Mouse (Mus musculus): ENCODE data around the gene Proser3. TPM values are rescaled to one million over a fixed set of nuclear protein-coding genes. Genes with fewer than 3 reads are reported as not detected.
A peak's percentile ranks its signal among the peaks of the same experiment; 100 is the strongest.

Proser3 gene
- 10 to 100 TPM in 1 of 2 experiments, 1 to 10 TPM in 1; 7.6 to 10.1 TPM for total RNA-seq (2021)

DNA sequence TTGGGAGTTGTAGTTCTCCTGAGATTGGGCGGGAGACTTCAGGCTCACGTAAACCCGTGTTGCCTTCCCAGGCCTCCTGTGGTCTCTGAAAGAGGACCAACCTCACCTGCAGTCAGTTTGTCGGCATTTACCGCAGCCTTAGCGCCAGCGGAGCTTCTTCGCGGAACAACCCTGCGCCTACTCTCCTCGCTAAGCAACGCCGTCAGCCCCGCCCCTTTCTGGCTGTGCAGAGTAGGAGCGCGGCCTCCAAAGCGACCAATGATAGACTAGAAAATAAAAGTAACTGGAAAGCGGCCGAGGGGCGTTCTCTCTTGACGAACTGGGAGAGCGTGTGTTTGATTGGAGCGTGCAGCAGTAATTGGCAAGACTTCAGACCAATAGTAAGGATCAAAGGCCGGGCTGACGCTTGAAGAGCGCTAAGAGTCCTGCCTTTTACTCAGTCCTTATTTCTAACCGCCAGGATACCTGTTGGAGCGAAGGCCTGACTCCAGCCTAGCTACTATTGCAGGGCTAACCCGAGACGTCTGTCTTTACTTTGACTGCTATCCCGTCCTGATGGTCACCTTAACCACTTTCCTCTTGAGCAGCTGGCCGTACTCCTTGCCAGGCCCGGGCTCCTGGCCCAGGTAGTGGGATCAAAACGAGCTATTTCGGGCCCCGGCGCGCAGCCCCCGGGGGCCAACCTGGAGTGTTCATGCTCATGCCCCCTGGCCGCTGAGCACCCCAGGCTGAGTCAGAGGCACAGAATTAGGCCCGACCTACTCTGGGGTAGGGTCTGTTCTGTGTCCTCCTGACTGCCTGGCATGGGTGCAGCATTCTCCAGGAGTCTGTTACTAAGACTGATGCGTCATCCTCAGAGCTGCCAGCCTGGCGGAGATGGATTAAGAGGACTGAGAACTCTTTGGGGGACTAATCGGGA lies at the start of gene Proser3, which contains the start of gene Hspb6:
Gene Proser3, minus strand, starts transcription at position 198 of the 919 bp plus-strand sequence.
Gene Hspb6, plus strand, starts transcription at position 77 of the 919 bp plus-strand sequence.
- DNase-seq, result peak; percentile 98
- intact Hi-C loops (cut with DNase I), result no loop called here

GRCm38 (mm10) chr7:30600651-30601050 lies 48.6 kb upstream of the Proser3 start:
- intact Hi-C loops (cut with DNase I), result no loop called here
- DNase-seq, result peak; percentile 22

- DNase-seq, result peak; percentile 95
- intact Hi-C loops (cut with DNase I), result no loop called here
These were observed 47.8 kb upstream of the Proser3 start for GRCm38 (mm10) chr7:30599933-30600353.

DNA sequence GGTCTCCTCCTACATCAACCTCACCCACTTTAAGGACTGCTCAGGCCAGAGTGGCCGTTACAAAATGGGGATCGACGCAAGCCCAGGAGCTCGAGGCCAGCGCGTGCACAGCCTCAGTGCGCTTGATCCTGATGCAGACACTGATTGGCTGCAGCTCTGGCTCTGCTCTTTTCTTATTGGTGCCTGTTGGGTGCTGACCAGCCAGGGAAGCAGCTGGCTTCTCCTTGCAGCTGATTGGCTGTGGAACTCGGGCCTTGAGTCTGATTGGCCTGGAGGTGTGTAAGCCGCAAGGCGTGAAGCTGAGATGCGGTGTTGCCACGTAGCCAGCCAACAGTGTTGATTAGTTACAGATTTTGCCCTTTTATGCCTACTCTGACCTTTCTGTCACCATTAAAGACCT lies 46.7 kb upstream of the Proser3 start, which contains the start of gene Zbtb32:
Gene Zbtb32, minus strand, starts transcription at position 124 of the 400 bp plus-strand sequence.
- intact Hi-C loops (cut with DNase I), result no loop called here
- DNase-seq, result no peak

GRCm38 (mm10) chr7:30596811-30597210 lies 44.7 kb upstream of the Proser3 start:
- no peak for DNase-seq
- intact Hi-C loops (cut with DNase I), result no loop called here

GRCm38 (mm10) chr7:30596093-30596492 lies 44.0 kb upstream of the Proser3 start:
- intact Hi-C loops (cut with DNase I), result no loop called here
- no peak for DNase-seq

- intact Hi-C loops (cut with DNase I), result no loop called here
- no peak for DNase-seq
These were observed 42.5 kb upstream of the Proser3 start for GRCm38 (mm10) chr7:30594510-30595024.

- peak; percentile 38 for DNase-seq
- intact Hi-C loops (cut with DNase I), result no loop called here
These were observed 41.7 kb upstream of the Proser3 start for GRCm38 (mm10) chr7:30593579-30594509.

GRCm38 (mm10) chr7:30592772-30593423 lies 40.8 kb upstream of the Proser3 start:
- intact Hi-C loops (cut with DNase I), result no loop called here
- no peak for DNase-seq

DNA sequence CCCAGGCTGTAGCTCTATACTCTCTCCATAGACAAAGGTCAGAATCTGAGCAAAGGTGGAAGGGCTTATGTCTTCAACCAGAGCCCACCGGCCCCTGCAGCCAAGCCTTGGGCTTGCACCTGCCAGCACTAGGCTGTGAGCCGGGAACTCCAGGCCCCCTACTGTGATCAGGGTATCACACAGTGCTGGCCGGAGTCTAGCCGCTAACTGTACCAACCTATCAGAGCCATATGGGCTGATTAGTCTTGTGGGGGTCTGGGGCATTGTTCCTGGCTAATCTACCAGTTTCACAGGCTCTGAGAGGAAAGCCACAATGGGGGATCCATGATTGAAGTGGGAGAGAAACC lies 39.5 kb upstream of the Proser3 start:
- DNase-seq, result no peak
- intact Hi-C loops (cut with DNase I), result no loop called here

DNA sequence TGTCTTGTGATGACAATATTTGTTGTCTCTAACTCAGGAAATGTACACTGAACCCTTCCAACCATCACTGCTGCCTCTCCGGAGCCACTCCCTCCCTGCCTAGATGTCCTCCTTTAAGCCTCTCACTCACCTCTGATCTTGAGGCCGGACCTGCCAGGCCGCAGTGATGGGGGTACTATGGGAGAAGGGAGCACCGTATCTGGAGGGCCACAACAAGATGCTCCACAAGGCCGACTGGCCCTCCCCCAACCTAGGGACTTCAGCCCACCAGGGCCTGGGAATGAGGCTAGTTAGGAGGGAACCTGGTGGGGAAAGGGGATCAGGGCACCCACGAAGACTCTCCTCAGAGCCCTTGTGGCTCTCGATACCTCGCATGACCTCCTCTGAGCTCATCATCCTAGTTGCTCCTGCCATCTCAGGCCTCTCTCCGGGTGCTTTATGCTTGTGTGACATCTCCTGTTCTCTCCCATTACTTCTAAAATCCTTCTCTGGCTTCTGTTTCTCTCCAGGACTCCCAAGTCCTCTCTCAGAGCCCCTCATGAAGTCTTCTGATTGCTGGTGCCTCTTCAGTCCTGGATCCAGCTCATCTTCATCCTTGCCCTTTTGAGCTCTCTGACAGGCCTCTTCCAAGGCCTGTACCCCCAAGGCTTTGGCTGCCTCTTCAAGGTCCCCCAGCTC lies 39.0 kb upstream of the Proser3 start:
- no peak for DNase-seq
- intact Hi-C loops (cut with DNase I), result no loop called here

GRCm38 (mm10) chr7:30589435-30590301 lies 37.6 kb upstream of the Proser3 start:
- peak; percentile 93 for DNase-seq
- intact Hi-C loops (cut with DNase I), result no loop called here

- DNase-seq, result peak; percentile 98
- intact Hi-C loops (cut with DNase I), result no loop called here
These were observed 36.8 kb upstream of the Proser3 start, which contains the start of gene Kmt2b for GRCm38 (mm10) chr7:30588676-30589434. Kmt2b (minus strand) TSS chr7:30588726.

DNA sequence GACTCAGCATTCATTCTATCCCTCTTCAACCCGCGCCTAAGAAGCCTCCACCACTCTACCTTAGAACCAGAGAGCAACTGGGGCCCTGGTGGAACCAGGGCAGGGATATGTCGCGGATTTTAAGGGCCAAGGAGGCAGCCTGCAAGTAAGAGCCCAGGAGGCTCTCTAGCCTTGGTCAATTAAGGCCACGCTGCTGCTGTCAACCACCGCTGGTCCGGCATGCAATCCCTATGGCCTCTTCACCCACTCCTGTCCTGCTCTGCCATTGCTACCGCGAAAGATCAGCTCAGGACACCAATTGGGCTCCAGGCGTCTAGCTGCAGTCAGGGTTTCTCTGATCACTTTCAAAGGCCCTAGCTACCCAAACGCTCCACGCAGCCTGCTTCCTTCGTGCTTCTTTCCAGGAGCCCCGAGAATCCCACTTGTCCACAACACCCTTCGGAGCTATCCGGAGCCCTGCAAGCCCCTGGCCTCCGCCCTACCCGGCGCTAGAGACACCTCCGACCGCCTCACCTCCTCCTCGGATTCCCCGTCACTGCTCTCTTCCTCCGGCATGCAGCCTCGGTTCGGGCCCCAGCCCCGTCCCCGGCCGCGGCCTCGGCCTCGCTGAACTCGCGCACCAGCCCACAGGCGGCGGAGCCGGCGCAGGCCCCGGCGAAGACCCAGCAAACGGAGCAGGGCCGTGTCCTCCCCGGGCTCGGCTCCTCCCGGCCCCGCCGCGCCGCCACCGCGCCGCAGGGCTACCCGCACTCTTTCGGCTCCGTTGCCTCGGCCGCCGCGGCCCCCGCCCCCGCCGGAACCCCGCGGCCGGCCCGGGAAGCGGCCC lies 36.0 kb upstream of the Proser3 start:
- intact Hi-C loops (cut with DNase I), result no loop called here

DNA sequence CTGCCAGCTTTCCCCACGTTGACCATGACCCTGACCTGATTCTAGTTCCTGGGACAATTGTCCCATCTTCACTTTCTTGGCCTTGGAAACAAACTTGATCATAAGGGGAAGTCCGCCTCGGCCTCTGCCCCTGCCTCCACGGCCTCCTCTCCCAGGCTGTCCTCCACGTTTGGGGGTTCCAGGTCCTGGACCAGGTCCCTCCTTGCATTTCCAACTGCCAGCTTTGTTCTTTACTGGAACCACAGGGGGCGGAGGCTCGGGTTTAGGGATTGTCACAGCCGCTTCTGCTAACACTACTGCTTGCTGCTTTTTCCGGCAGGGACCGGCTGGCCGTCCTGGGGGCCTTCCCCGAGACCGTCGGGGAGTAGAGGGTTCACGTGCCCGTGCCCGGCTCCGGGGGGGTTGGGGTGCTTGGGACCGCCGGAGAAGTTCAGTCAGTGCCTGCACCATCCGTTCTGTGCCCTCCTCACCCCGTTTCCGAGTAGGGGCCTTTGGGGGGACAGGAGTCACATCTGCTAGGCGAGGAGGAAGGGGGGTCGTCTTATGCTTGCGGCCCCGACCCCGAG lies 34.4 kb upstream of the Proser3 start:
- intact Hi-C loops (cut with DNase I), result no loop called here
- no peak for DNase-seq

More for the DNA sequence above, 36.0 kb upstream of the Proser3 start:
- peak; percentile 44 for DNase-seq

GRCm38 (mm10) chr7:30585170-30585569 lies 33.1 kb upstream of the Proser3 start:
- intact Hi-C loops (cut with DNase I), result no loop called here
- no peak for DNase-seq

GRCm38 (mm10) chr7:30584339-30584738 lies 32.2 kb upstream of the Proser3 start:
- no peak for DNase-seq
- intact Hi-C loops (cut with DNase I), result no loop called here

Measured in left cerebral cortex, postnatal 4 days (tissue).